Mouse (Mus musculus): ENCODE measurements at regions not wholly inside any gene's neighbourhood (a gene's known extent, or its start where the extent isn't known, plus 50 kb on each side); places are given as distances from the start of the nearest gene placed in this dataset.

- no peak for DNase-seq (ENCODE audit: low spot score in 2 of 2)
Observed at GRCm38 (mm10) chr14:97446793-97447192, 722.8 kb downstream of the Dach1 start.

DNA sequence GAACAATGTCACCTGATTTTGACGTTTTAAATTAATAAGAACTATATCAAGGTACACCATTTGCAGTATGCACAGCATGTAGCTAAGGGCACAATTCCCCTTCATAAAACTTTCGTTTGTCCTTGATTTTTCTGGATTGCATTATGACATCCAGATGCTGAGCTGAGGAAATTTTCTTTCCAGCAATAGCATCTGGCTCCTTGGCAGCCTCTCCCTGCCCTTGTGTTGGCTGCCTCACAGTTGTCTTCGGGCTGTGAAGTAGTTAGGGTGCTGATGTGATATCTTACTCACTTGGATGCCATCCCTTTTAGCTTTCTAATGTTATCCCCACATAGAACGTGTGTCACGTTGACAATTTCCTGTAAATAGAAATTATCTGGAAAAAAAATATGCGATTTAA is 729.2 kb downstream of the Dach1 start:
- no peak for DNase-seq (ENCODE audit: low spot score in 2 of 2)

GRCm38 (mm10) chr14:97435453-97436233 is 733.9 kb downstream of the Dach1 start:
- DNase-seq (ENCODE audit: low spot score in 2 of 2): no peak

- DNase-seq (ENCODE audit: low spot score in 2 of 2): no peak
Observed at GRCm38 (mm10) chr14:97431221-97431620, 738.3 kb downstream of the Dach1 start.

DNA sequence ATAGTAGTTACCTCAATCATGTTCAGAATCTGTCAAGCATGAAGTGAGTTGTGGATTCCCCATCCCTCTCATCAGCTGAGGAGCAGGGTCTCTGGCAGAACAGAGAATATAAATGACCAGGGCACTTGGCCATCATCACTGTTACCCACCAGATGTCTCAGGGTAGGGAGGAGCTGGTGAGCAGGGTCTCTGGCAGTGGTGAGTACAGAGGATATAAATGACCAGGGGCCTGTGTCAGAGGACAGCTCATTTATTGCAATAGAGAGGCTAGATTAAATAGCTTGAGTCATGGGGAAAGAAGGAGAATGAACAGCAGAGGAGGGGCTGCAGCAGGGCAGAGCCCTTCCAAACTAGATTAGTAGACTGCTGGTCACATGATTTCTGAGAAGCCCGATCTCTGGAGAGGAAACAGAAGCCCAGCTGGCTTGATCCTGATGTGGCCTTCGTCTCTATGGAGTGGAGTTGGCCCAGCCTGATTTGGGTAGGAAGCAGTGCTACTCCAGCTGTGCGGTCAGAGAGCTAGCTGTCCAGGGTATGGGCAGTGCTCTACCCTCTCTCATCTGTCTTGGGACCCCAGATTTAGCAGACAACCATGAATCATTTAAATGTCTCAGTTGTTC is 766.3 kb downstream of the Dach1 start:
- no peak for DNase-seq (ENCODE audit: low spot score in 2 of 2)

DNA sequence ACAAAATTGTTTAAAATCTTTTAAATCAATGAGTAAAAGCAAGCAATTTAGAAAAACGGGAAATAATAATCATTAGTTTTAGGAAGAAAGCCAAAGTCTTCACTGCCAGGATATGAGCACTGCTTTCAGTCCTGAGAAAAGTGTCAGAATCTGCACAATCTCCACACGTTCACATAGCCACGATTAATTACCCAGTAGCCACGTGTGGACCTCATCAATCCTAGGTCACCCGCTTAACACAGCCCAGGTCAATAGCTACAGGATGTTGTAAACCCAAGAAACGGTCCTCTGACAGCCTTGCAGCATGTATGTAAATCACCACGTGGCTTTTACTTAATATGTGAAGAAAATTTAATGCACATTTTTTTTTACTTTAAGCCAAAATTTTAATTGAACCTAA is 773.2 kb downstream of the Dach1 start:
- no peak for DNase-seq (ENCODE audit: low spot score in 2 of 2)

- no peak for DNase-seq (ENCODE audit: low spot score in 2 of 2)
Observed at GRCm38 (mm10) chr14:97395750-97396377, 773.7 kb downstream of the Dach1 start.

GRCm38 (mm10) chr14:97389005-97389404 is 780.6 kb downstream of the Dach1 start:
- no peak for DNase-seq (ENCODE audit: low spot score in 2 of 2)

- no peak for DNase-seq (ENCODE audit: low spot score in 2 of 2)
Observed at GRCm38 (mm10) chr14:97380131-97380530, 789.4 kb downstream of the Dach1 start.

- DNase-seq (ENCODE audit: low spot score in 2 of 2): no peak
Observed at GRCm38 (mm10) chr14:97356915-97357314, 812.6 kb downstream of the Dach1 start.

DNA sequence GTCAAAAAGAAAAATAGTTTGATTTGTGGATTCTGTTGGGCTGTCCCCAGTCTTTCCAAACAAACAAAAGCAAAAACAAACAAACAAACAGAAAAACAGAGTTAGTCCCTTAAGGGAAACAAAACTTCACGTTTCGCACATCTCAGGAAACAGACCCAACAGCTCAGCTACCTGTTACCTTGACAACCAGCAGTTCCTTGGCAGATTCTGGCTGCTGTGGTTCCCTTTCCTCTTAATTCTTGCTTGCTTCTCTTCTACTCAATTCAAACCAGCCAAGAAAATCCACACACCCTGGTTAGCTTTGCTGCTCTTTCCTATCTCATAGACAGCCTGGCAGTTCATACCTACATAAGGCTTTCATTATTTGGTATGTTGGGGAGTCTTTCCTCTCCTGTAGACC is 821.6 kb downstream of the Dach1 start:
- no peak for DNase-seq (ENCODE audit: low spot score in 2 of 2)

DNA sequence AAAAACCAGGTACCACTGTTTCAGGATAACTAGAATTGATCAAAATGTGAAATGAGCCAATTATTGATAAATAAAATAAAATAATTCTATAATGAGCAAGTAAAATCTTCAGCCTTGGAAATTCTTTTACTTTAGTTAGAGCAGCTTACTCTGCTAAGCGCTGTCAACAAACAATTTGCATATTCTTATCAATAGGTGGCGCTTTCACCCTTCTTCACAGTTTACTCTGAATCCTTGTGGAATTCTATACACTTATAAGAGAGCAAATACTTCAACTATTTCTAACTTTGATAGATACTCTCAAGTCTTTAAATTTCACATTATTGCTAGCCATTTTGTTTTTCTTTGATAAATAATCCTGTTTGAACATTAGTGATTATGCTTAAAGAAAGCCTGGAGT is 812.5 kb upstream of the Klhl1 start:
- DNase-seq (ENCODE audit: low spot score in 2 of 2): no peak

- no peak for DNase-seq (ENCODE audit: low spot score in 2 of 2)
Observed at GRCm38 (mm10) chr14:97329979-97330378, 811.1 kb upstream of the Klhl1 start.

DNA sequence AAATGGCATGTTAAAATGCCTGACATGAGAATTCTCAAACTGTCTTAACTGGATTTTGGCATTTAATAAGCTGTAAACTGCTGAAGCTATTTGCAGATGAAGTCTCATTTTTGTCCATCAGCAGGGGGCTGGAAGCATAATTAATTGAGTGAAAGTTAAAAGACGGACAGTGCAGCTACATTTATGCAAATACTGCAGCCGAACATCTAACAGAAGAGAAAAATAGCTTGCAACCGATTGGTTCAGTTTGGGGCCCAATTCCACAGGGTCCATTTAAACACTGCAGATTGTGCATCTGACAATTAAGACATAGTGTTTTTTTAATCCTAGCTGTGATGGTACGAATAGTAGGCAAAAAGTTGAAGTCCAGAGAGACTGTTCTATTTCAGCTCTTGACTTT is 774.2 kb upstream of the Klhl1 start:
- no peak for DNase-seq (ENCODE audit: low spot score in 2 of 2)

DNA sequence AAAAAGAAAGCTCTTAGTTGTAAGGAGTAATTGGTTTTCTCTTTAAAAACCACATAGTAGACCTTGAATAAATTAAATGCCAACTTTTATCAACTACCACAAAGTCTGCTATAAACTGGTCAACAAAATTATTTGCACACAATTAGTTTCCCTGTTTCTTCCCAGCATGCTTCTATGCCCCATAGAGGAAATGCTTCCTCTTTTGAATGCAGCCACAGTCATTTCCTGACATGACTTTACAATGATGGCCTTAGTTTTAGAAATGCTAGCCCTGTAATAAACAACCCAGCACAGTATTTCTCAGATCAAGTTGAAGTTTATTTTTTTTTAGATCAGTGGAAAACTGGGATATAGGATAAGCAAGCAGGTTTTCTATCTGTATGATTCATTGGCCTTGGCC is 768.5 kb upstream of the Klhl1 start:
- DNase-seq (ENCODE audit: low spot score in 2 of 2): no peak

- DNase-seq (ENCODE audit: low spot score in 2 of 2): no peak
Observed at GRCm38 (mm10) chr14:97258461-97258860, 739.6 kb upstream of the Klhl1 start.
